Mouse (Mus musculus) embryo, embryonic 10.5 days (tissue): ENCODE results near the gene Lrrc49.

ENCODE experiments used
- DNase-seq: peaks from one replicate; pipeline ENCODE4 v3.0.0-alpha.2; 2015; ENCODE audit warnings: low spot score

Lrrc49 gene

GRCm38 (mm10) chr9:60687891-60688324 lies at the start of gene Lrrc49:
Gene Lrrc49, minus strand, starts transcription at chr9:60688158.
- peak; percentile 97 for DNase-seq

- no peak for DNase-seq
Measured at GRCm38 (mm10) chr9:60734321-60734720, 46.4 kb upstream of the Lrrc49 start.

- no peak for DNase-seq
Measured at GRCm38 (mm10) chr9:60724968-60725367, 37.0 kb upstream of the Lrrc49 start.

GRCm38 (mm10) chr9:60719687-60720086 lies 31.7 kb upstream of the Lrrc49 start:
- DNase-seq = no peak

- DNase-seq = peak; percentile 73
Measured at GRCm38 (mm10) chr9:60718284-60718683, 30.3 kb upstream of the Lrrc49 start.

- no peak for DNase-seq
Measured at GRCm38 (mm10) chr9:60715828-60716227, 27.9 kb upstream of the Lrrc49 start.

GRCm38 (mm10) chr9:60715271-60715670 lies 27.3 kb upstream of the Lrrc49 start:
- no peak for DNase-seq

GRCm38 (mm10) chr9:60714191-60714590 lies 26.2 kb upstream of the Lrrc49 start:
- DNase-seq = no peak

- no peak for DNase-seq
Measured at GRCm38 (mm10) chr9:60713616-60714015, 25.7 kb upstream of the Lrrc49 start.

- peak; percentile 57 for DNase-seq
Measured at GRCm38 (mm10) chr9:60712771-60713541, 25.0 kb upstream of the Lrrc49 start, which contains the start of gene Larp6. Gene Larp6, plus strand, starts transcription at chr9:60712989.

GRCm38 (mm10) chr9:60712011-60712410 lies 24.1 kb upstream of the Lrrc49 start:
- no peak for DNase-seq

- DNase-seq = no peak
Measured at GRCm38 (mm10) chr9:60709721-60710120, 21.8 kb upstream of the Lrrc49 start.

GRCm38 (mm10) chr9:60708606-60709005 lies 20.6 kb upstream of the Lrrc49 start:
- no peak for DNase-seq

- DNase-seq = no peak
Measured at GRCm38 (mm10) chr9:60707594-60707993, 19.6 kb upstream of the Lrrc49 start.

GRCm38 (mm10) chr9:60699581-60700231 lies 11.7 kb upstream of the Lrrc49 start:
- DNase-seq = peak; percentile 47

GRCm38 (mm10) chr9:60696271-60696985 lies 8.5 kb upstream of the Lrrc49 start:
- no peak for DNase-seq

- DNase-seq = peak; percentile 40
Measured at GRCm38 (mm10) chr9:60693986-60694385, 6.0 kb upstream of the Lrrc49 start.

- DNase-seq = no peak
Measured at GRCm38 (mm10) chr9:60692624-60693023, 4.7 kb upstream of the Lrrc49 start.

- DNase-seq = no peak
Measured at GRCm38 (mm10) chr9:60687415-60687814, 543 bp downstream of the Lrrc49 start.

- no peak for DNase-seq
Measured at GRCm38 (mm10) chr9:60682753-60683152, 5.2 kb downstream of the Lrrc49 start.

- DNase-seq = no peak
Measured at GRCm38 (mm10) chr9:60681005-60681404, 7.0 kb downstream of the Lrrc49 start.

- DNase-seq = no peak
Measured at GRCm38 (mm10) chr9:60678913-60679312, 9.0 kb downstream of the Lrrc49 start.

GRCm38 (mm10) chr9:60676429-60676828 lies 11.5 kb downstream of the Lrrc49 start:
- no peak for DNase-seq
